Mouse (Mus musculus) Muller cell, postnatal 12 days (primary cell): ENCODE data around the gene Cyba.

Experiments
- DNase-seq: peaks from one replicate; pipeline ENCODE4 v3.0.0-alpha.2; 2015; ENCODE audit errors: inconsistent ontology term

The Cyba gene

GRCm38 (mm10) chr8:122423217-122423616, 9.5 kb downstream of the Cyba start:
- DNase-seq: no peak

- DNase-seq: no peak
These were observed 11.2 kb downstream of the Cyba start, which contains the start of gene Il17c for GRCm38 (mm10) chr8:122421376-122422070. Gene Il17c, plus strand, starts transcription at chr8:122422020.

- DNase-seq: peak; percentile 59
These were observed 12.7 kb downstream of the Cyba start for GRCm38 (mm10) chr8:122419881-122420555.

GRCm38 (mm10) chr8:122415554-122415953, 17.2 kb downstream of the Cyba start:
- DNase-seq: no peak

- no peak for DNase-seq
These were observed 18.4 kb downstream of the Cyba start for GRCm38 (mm10) chr8:122414311-122414710.

- no peak for DNase-seq
These were observed 25.1 kb downstream of the Cyba start for GRCm38 (mm10) chr8:122407678-122408077.

- no peak for DNase-seq
These were observed 27.5 kb downstream of the Cyba start for GRCm38 (mm10) chr8:122405146-122405805.

- no peak for DNase-seq
These were observed 34.5 kb downstream of the Cyba start for GRCm38 (mm10) chr8:122398186-122398585.

- DNase-seq: no peak
These were observed 37.4 kb downstream of the Cyba start for GRCm38 (mm10) chr8:122395291-122395690.

GRCm38 (mm10) chr8:122393717-122394116, 39.0 kb downstream of the Cyba start:
- DNase-seq: no peak

- DNase-seq: no peak
These were observed 42.0 kb downstream of the Cyba start for GRCm38 (mm10) chr8:122390758-122391157.

GRCm38 (mm10) chr8:122389357-122389756, 43.4 kb downstream of the Cyba start:
- no peak for DNase-seq

GRCm38 (mm10) chr8:122383039-122383438, 49.7 kb downstream of the Cyba start:
- DNase-seq: no peak

GRCm38 (mm10) chr8:122376365-122377231, 56.1 kb downstream of the Cyba start, which contains the start of gene Zc3h18:
Gene Zc3h18, plus strand, starts transcription at chr8:122376609.
- DNase-seq: peak; percentile 99

GRCm38 (mm10) chr8:122375751-122376364, 56.9 kb downstream of the Cyba start:
- no peak for DNase-seq

- no peak for DNase-seq
These were observed 57.4 kb downstream of the Cyba start for GRCm38 (mm10) chr8:122375320-122375719.
